Mouse (Mus musculus) intestine, postnatal 0 days (tissue): Measurements from ENCODE around the gene Znrf1. TPM values are rescaled to one million over a fixed set of nuclear protein-coding genes. Genes with fewer than 3 reads are reported as not detected.
"Not testable (repeated sequence)": the region's sequence is repeated elsewhere in the genome, so short reads cannot be mapped to it uniquely, and the experiment has no call there.

Source experiments
- ATAC-seq: fragments of 200-750 bp; cut with Nextera tagmentation; 2 replicates; pipeline ENCODE4 v1.8.0; 2017; ENCODE audit warnings: mild to moderate bottlenecking, moderate TSS enrichment, moderate library complexity
- H3K27ac ChIP-seq: fragments of 300-500 bp; sonication (generic); 2 replicates; pipeline ENCODE4 v1.5.1; 2014; ENCODE audit warnings: mild to moderate bottlenecking, low read depth, low read length, moderate library complexity
- H3K27me3 ChIP-seq: fragments of 300-500 bp; sonication (generic); replicated peaks from 2 replicates; pipeline ENCODE4 v1.6.1; 2014; ENCODE audit warnings: low read length, mixed read lengths; ENCODE audit not compliant: control insufficient read depth, insufficient read depth
- H3K36me3 ChIP-seq: fragments of 300-500 bp; sonication (generic); 2 replicates; pipeline ENCODE4 v1.6.1; 2014; ENCODE audit warnings: mild to moderate bottlenecking, moderate library complexity; ENCODE audit not compliant: control insufficient read depth, insufficient read depth
- H3K4me1 ChIP-seq: fragments of 300-500 bp; sonication (generic); replicated peaks from 2 replicates; pipeline ENCODE4 v1.6.1; 2014; ENCODE audit warnings: antibody characterized with exemption, low read length, mixed read lengths; ENCODE audit not compliant: control insufficient read depth, insufficient read depth
- H3K4me2 ChIP-seq: fragments of 300-500 bp; sonication (generic); replicated peaks from 2 replicates; pipeline ENCODE4 v1.6.1; 2014; ENCODE audit warnings: low read depth, mild to moderate bottlenecking, moderate library complexity
- H3K4me3 ChIP-seq: fragments of 300-500 bp; sonication (generic); 2 replicates; pipeline ENCODE4 v1.5.1; 2014; ENCODE audit warnings: low read depth, low read length
- H3K9ac ChIP-seq: fragments of 300-500 bp; sonication (generic); 2 replicates; pipeline ENCODE4 v1.6.1; 2014; ENCODE audit warnings: mild to moderate bottlenecking, low read depth, low read length
- H3K9me3 ChIP-seq: fragments of 300-500 bp; sonication (generic); 2 replicates; pipeline ENCODE4 v1.6.1; 2016; ENCODE audit warnings: mixed run types; ENCODE audit not compliant: control insufficient read depth
- CTCF ChIP-seq: sonication (generic); IDR thresholded peaks from 2 replicates; pipeline ENCODE4 v1.5.1; 2016; ENCODE audit warnings: low read depth, mild to moderate bottlenecking, control low read depth, antibody characterized with exemption, moderate library complexity
- WGBS: fragments of 180-500 bp; shearing (Covaris S2); extraction: QIAGEN DNeasy Blood & Tissue Kit; methylation state at CpG from one replicate; pipeline ENCODE4 v1.1.7; 2014; 5-methylcytosine and 5-hydroxymethylcytosine counted together
- polyA plus RNA-seq: library from polyadenylated mRNA; unstranded; fragments of >200 nt; fragmentation: Nextera tagmentation; extraction: Ambion mirVana; gene quantifications from 2 replicates; pipeline ENCODE4 v1.2.1, GENCODE M21; 2015

The Znrf1 gene
- 11.7 and 13.3 TPM in 2 replicates for polyA plus RNA-seq

GRCm38 (mm10) chr8:111536031-111536977, at the start of gene Znrf1:
Gene Znrf1 (plus strand): TSS chr8:111536097.
- peaks cover 6% of the 10 kb centered on the region; the same call in 1 of the 2 replicates for H3K4me1 ChIP-seq
- H3K27ac ChIP-seq = peak within 1 kb of the TSS; percentile 82
- H3K36me3 ChIP-seq = no peaks in the 10 kb centered on the region
- peak within 1 kb of the TSS; percentile 83 for H3K9ac ChIP-seq
- TF ChIP-seq CTCF = peak; percentile 72
- no peaks in the 10 kb centered on the region for H3K9me3 ChIP-seq
- H3K4me3 ChIP-seq = peak within 1 kb of the TSS; percentile 79
- ATAC-seq = peak; percentile 90
- WGBS = 0% methylated on average over 82 of the region's 100 CpGs
- no peaks in the 10 kb centered on the region for H3K27me3 ChIP-seq
- peak within 1 kb of the TSS; percentile 89 for H3K4me2 ChIP-seq

GRCm38 (mm10) chr8:111490034-111490591, 45.8 kb upstream of the Znrf1 start:
- Histone ChIP-seq H3K4me3 (no peak overlapping the region), H3K27me3 (no peaks in the 10 kb centered on the region), H3K4me2 (no peak overlapping the region), H3K27ac (no peak overlapping the region), H3K9me3 (no peaks in the 10 kb centered on the region), H3K9ac (no peak overlapping the region), H3K36me3 (peaks cover 24% of the 10 kb centered on the region), H3K4me1 (no peaks in the 10 kb centered on the region)
- ATAC-seq = no peak
- 92% methylated on average over 10 of the region's 10 CpGs for WGBS
- TF ChIP-seq CTCF = no peak

GRCm38 (mm10) chr8:111491191-111491590, 44.7 kb upstream of the Znrf1 start:
- 49% methylated on average over 7 of the region's 7 CpGs for WGBS
- H3K36me3 ChIP-seq = peaks cover 19% of the 10 kb centered on the region
- ATAC-seq = no peak
- no peak overlapping the region for H3K4me2 ChIP-seq
- H3K4me1 ChIP-seq = no peaks in the 10 kb centered on the region
- H3K4me3 ChIP-seq = no peak overlapping the region
- H3K27ac ChIP-seq = no peak overlapping the region
- H3K9ac ChIP-seq = no peak overlapping the region
- H3K27me3 ChIP-seq = no peaks in the 10 kb centered on the region
- H3K9me3 ChIP-seq = no peaks in the 10 kb centered on the region
- no peak for TF ChIP-seq CTCF

GRCm38 (mm10) chr8:111492508-111492907, 43.4 kb upstream of the Znrf1 start:
- no peak overlapping the region for H3K4me2 ChIP-seq
- TF ChIP-seq CTCF = no peak
- ATAC-seq = no peak
- WGBS = 89% methylated on average over 9 of the region's 9 CpGs
- peaks cover 22% of the 10 kb centered on the region for H3K36me3 ChIP-seq
- no peaks in the 10 kb centered on the region for H3K9me3 ChIP-seq
- no peak overlapping the region for H3K4me3 ChIP-seq
- no peak overlapping the region; the same call in 1 of the 2 replicates for H3K27ac ChIP-seq
- no peak overlapping the region for H3K9ac ChIP-seq
- no peaks in the 10 kb centered on the region for H3K27me3 ChIP-seq
- no peaks in the 10 kb centered on the region for H3K4me1 ChIP-seq

GRCm38 (mm10) chr8:111493176-111493575, 42.7 kb upstream of the Znrf1 start:
- H3K9me3 ChIP-seq = no peaks in the 10 kb centered on the region
- H3K27ac ChIP-seq = no peak overlapping the region
- no peak for ATAC-seq
- peaks cover 25% of the 10 kb centered on the region for H3K36me3 ChIP-seq
- H3K27me3 ChIP-seq = no peaks in the 10 kb centered on the region
- H3K9ac ChIP-seq = no peak overlapping the region
- TF ChIP-seq CTCF = no peak
- no peaks in the 10 kb centered on the region for H3K4me1 ChIP-seq
- 92% methylated on average over 3 of the region's 3 CpGs for WGBS
- H3K4me3 ChIP-seq = no peak overlapping the region
- no peak overlapping the region for H3K4me2 ChIP-seq

GRCm38 (mm10) chr8:111496326-111496725, 39.6 kb upstream of the Znrf1 start:
- no peak for ATAC-seq
- H3K9ac ChIP-seq = no peak overlapping the region
- H3K4me3 ChIP-seq = no peak overlapping the region
- TF ChIP-seq CTCF = no peak
- no peak overlapping the region for H3K27ac ChIP-seq
- H3K27me3 ChIP-seq = no peaks in the 10 kb centered on the region
- no peaks in the 10 kb centered on the region for H3K4me1 ChIP-seq
- no peak overlapping the region for H3K4me2 ChIP-seq
- H3K36me3 ChIP-seq = peaks cover 38% of the 10 kb centered on the region
- WGBS = 77% methylated on average over 7 of the region's 7 CpGs
- no peaks in the 10 kb centered on the region for H3K9me3 ChIP-seq

GRCm38 (mm10) chr8:111498249-111498648, 37.6 kb upstream of the Znrf1 start:
- peaks cover 41% of the 10 kb centered on the region for H3K36me3 ChIP-seq
- not testable (repeated sequence) for H3K27me3 ChIP-seq, H3K9me3 ChIP-seq, H3K4me2 ChIP-seq, ATAC-seq, H3K4me3 ChIP-seq, H3K27ac ChIP-seq, H3K4me1 ChIP-seq, H3K9ac ChIP-seq
- 94% methylated on average over 4 of the region's 6 CpGs for WGBS
